Mouse (Mus musculus) kidney, postnatal 25 days (tissue): ENCODE measurements around the gene Egfl7.

Source experiments
- DNase-seq, 2 experiments: peaks; one replicate each; pipeline ENCODE4 v3.0.0; 2021; ENCODE audit warnings: mixed read lengths in 2 of 2

Gene Egfl7

DNA sequence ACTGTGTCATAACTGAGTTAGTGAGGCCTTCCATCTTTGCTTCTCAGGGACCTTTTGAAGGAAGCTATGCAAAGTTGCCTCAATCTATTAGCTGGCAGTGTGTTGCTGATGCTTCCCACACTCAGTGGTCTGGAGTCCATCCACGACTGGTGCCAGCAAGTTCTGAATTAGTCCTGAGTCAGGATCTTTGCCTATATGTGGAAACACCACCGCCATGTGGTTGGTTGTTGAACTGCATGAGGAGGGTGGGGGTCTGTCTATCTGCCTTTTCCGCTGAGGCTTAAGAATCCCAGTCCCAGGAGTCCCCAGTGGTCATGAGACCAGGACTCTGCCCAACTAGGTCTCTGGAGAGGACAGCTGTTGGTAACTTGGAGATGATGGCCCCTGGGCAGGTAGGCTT, 9.8 kb upstream of the Egfl7 start:
- DNase-seq: peak; percentile 77 to 79

DNA sequence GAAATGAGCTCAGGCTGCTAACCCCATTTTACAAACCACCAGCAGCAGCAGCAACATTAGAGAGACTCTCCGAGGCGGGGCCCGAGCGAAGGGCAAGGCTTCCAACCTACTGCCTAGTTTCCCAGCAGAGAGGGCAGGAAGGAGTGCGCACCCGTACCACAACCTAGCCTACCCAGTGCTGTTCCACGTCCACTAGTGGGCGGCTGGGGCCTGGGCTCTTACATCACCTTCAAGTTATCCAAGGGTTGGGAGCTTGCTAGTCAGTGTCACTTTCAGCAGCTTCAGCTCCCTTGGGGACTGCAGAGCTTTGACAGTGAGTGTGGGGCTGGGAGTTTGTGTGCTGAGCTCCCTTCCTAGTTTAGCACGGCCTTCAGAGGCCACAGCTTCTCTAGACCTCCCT, 8.4 kb upstream of the Egfl7 start:
- peak; percentile 45 to 70 for DNase-seq

DNA sequence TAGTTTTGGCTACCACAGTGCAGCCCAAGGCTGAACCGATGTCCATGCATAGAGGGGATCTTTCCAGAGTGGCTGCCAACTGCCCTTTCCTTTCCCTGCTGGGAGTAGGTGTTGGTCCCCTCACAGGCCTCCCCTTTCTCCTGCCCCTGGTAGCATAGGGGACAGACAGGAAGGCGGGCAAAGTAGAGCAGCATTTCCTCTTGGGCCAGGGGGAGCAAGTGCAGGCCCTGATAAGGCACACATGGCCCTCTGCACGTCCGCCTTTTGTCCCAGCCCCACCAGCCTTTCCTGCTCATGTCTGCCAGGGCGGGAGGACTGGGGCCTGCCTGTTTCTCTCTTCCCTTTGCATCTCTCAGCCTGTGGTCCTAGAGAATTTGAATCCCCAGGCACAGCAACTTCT, 8.0 kb upstream of the Egfl7 start:
- peak; percentile 65 to 89 for DNase-seq

DNA sequence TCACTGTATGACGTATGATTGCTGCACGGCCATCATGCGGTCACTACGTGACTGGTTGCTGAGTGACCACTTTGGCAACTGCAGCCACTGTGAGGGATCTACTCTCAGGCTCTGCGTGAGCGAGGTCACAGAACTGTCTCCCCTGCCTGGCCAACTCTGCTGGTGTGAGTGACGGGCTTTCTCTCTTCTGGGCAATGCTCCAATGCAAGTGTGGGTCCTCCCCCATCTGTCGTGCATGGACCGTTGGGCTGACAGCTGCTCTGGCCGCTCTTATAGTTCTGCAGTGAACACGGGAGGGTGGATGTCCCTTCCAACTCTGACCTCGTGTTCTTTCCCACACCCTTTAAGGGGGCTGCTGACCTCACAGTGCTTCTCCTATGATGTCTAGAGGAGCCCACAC, 6.4 kb upstream of the Egfl7 start:
- DNase-seq: peak; percentile 61 to 84

DNA sequence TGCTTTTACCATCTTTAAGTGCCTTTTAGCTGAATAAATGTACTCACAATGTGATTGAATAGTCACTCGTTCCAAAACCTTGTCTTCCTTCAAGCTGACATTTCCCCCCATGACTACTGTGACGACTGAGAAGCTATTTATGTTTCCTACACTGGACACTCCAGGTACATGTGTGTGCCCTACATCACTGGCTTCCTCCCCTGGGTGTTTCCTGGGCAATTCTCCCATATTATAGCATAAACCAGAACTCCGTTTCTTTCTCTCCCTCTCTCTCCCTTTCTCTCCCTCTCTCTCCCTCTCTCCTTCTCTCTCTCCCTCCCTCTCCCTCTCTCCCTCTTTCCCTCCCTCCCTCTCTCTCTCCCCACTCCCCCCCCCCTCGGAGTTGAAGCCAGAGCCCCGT, 6.0 kb upstream of the Egfl7 start:
- DNase-seq: no peak

DNA sequence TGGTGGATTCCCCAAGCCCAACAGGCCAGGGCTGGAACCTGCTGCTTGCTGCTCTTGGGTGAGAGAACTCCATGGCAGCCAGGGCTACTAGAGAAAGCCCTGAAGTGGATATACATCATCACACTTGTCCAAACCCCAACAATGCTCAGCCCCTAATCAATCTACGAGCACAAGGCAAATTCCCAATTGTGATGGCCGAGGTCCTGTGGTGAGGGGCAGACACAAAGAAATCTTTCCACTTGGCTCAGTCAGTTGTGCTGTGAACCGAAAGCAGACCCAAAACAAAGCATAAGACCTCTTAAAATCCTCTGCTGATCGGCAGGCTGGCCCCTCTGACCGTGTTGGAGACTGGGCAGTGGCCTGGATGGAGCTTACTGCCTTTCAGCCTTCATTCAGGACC, 5.0 kb upstream of the Egfl7 start:
- no peak for DNase-seq

DNA sequence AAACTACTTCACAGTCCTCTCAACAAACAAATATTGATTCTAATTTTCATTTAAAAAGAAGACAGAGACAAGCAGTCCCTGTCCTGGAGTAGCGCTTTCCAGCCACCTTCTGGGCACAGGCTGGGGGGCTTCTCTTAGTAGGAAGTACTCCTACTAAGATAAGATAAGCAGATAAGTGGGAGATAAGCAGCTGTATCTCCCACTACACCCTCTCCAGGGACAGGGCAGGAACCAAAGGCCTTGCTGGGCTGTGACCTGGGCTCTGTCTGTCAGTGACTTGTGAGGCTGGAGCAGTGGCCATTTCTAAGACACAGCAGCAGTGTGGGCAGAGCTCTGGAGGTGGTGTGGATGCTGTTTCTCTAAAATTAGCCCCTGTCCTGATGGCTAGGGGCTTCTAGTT, 4.4 kb upstream of the Egfl7 start:
- DNase-seq: no peak

DNA sequence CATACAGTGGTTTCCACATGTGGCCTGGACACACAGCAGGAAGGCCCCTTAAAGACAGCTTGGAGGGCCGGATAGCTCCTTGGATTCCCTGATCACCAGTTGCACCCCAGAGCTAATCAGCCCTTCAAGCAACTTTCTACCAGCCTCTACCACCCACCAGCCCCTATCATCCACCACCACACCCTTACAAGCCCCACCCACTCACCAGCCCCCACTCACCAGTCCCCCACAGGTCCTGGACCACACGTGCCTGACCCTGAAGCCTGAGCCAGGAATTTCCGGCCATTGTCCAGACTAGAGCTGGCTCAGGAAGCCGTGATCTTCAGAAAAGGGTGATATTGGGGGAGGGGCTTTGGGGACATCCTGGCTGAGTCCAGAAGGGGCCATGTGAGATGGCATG, 3.9 kb upstream of the Egfl7 start:
- peak; percentile 78 to 91 for DNase-seq

DNA sequence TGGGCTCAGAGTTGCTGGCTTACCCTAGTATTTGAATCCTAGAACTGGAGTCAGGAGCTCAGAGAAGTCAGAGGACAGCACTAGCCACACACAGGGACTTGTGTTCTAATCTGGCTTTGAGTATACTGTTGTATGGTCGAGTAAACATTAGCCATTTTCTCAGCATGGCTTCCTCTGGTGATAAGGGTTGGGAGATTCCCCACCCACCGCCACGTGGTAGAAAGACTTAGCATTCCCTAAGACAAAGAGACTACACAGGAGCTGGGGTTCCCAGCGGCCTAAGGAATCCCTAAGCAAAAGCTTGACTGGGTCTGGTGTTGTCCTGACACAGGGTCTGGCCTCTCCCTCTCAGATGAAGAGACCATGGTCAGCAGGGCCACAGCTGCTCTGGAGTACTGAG, 3.4 kb upstream of the Egfl7 start:
- DNase-seq: no peak

DNA sequence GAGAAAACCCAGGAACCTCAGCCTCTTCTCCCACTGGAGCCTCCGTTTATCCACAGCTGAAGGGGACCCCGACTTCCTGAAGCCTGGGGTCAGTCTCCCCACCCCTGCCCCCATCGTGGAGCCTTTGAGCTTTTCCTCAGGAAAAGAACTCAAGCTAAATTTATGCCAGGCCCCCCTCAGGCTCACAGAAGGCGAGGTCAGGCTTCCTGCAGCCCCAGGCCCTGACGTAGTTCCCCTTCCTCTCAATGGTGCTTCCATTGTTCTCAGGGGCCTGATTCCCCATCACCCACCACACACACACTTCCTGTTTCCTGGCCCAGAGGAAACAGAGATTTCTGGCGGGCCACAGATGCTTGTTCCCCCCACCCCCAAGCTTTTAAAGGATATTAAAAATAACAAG, 1.4 kb upstream of the Egfl7 start:
- DNase-seq: peak; percentile 73 to 92

DNA sequence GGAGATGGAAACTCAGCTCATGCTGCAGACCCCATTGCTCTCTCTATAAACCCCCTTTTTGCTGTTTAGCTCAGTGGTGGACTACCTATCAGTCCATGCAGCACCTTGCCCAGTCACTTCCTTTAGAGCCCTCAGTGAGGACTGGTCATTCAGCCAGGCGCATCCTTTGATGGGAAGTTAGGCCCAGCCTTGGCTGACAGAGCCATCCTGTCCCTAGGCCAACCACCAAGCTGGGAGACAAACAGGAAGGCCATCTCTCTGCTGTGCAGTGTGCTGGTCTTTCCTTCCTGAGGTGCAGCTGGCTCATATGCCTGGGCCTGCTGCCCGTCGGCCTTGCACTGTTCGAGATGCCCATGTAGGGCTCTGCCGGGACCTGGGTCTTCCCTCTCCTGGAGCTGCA, 937 bp downstream of the Egfl7 start:
- peak; percentile 60 to 77 for DNase-seq

DNA sequence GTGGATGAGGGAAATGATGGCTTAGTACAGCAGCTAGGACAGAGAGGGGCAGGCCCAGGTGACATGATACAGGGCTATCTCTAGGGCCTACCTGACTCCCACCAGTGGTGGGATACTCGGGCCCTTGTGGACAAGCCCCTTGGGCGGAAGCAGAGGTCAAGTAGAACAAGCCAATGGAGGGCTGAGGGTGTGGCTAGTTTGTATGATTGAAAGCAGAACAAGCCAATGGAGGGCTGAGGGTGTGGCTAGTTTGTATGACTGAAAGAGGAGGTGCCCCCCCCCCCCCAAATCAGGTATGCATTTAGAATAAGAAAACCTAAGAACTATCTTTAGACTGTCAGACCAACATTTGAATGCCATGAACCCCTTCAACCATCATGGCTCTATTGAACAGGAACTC, 2.4 kb downstream of the Egfl7 start:
- peak; percentile 76 to 80 for DNase-seq

DNA sequence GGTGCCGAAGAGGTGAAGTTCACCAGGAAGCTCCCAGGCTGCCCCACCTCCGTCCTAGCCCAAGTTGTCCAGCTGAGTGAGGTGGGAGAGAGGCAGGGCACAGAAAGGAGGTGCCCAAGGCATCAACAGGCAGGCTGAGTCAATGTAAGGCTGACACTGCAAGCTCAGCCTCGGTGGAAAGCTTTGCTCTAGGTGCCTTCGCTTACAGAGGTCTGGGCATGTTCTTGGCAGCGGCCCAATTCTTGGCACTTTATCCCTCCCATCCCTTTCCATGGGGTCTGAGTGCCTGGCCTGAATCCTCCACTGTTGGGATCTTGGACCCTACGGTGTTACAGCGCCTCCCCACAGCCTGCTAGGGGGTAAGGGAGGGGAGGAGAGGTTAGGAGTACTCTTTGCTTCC, 2.9 kb downstream of the Egfl7 start:
- peak; percentile 49 to 52 for DNase-seq

DNA sequence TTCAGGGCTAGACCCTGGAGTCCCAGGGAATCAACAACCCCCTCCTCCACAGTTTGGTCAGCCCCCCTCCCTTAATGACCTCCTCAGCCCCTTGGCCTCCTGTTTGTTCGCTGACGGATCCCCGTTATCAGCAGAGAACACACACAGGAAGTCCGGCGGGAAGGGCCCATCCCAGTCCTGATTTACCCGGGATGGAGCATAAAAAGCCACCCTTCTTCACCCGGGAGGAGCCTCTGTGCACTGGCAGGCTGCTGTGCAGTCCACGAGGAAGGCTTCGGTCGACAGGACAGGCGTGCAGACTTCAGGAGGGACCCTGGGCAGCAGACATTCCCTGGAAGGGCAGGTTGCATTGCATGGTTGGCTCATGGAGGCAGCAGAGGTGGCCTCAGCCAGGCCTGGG, 3.8 kb downstream of the Egfl7 start:
- peak; percentile 79 to 90 for DNase-seq

DNA sequence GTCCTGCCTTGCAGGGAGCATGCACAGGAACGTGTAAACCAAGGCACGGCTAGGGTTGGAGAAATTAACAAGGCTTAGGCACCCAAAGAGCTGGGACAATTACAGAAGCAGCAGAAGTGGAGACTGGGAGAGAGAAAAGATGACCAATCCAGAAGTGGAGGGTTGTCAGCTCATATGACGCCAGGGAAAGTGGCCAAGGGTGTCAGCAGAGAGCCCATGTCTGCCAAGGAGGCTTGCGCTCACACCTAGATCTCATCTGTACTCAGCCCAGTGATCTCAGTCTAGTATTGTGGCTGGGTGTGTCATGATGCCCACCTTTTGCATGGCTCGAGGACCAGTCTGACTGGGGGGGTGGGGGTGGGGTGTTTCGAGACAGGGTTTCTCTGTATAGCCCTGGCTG, 5.9 kb downstream of the Egfl7 start:
- DNase-seq: no peak

DNA sequence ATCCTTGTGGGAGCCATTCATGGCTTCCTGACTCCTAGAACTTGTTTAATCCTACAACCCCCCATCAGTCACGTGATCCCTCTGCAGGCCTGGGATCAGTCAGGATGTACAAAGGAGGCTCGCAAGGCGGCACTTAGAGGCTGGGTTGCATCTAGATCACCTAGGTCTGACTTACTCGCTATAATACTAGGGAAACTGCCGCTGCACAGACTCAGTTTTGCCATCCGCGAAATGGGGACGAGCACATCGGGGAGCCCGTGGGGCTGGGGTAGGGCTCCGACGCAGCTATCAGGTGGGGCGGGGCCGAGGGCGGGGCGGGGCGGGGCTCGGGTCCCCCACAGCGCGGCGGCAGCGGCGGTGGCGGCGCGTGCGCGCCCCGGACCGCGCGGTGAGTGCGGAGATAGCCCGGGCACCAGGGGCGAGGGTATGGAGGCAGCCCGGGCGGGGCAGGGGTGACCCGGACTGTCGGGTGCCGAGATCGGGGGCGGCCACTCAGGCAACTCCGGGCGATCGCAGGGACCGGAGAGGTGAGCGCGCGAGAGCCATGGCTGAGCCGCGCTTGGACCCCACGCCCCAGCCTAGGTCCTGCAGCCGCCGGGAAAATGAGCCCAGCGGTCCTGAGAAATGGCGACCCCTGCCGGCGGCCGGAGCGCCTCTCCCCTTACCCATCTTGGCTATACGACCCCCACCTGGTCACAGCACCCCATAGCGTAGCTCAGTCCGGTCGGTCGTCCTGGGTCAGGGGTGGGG, 6.7 kb downstream of the Egfl7 start, which contains the start of gene Gm20532:
Gene Gm20532 (plus strand): TSS at position 346 of the 750 bp plus-strand sequence.
- DNase-seq: peak; percentile 67 to 76

DNA sequence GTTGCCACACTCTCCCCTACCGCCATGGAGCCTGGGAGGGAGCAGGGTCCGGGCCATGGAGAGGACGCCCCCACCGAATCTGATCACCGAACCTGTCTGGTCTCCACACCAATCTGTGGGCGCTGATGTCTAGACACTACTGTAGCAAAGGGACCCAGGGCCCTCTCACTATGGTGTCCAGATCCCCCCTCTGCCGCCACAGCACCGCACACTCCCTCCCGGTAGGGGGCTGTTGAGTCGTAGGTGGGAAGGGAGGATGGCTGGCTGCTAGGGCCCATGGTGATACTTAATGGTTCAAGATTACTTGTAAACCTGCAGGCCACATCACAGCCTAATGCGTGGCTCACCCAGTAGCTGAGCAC, 7.2 kb downstream of the Egfl7 start:
- no peak for DNase-seq

DNA sequence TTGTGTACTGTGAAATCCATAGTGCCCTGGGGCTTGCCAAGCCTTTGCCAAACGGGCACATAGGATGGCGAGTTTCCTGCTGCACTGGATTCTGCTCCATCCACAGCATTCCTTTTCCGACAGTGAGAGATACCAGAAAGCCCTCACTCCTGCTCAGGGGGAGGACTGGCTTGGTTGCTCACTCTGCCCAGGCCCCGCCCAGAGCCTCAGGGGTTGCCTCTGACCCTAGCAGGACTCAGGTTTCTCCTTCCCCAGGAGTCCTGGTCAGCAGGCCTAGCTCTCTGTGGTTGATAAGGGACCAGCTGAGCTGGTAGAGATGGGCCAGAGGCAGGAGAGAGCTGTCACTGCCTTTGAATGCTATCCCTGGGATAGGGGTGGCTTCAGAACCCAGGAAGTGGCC, 8.8 kb downstream of the Egfl7 start:
- DNase-seq: no peak

DNA sequence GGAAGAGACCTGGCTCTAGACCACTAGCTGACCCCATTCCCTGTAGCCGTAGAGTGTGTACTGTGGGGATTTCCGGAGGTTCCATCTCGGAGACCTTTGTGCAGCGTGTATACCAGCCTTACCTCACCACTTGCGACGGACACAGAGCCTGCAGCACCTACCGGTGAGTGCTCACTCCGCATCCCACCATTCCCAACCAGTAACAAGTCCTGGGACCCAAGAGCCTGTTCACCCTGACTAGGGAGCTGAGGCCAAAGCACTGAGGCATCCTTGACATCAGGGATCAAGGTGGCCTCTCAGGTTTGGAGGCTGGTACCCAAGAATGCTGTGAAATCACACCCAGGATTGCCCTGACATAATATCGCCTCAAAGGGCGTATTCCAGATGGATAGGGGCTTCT, 9.5 kb downstream of the Egfl7 start:
- DNase-seq: no peak

DNA sequence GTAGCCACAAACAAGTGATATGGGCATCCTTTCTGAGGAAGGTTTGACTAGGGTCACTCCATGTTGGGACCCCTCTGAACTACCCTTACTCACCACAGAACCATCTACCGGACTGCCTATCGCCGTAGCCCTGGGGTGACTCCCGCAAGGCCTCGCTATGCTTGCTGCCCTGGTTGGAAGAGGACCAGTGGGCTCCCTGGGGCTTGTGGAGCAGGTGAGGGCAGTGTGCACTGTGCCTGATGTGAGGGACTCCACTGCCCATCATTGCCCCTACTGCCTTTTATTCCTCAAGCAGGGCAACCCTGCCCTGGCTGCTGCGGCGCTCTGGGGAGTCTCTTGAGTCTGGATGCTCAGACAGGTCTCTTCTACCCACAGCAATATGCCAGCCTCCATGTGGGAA, 10.5 kb downstream of the Egfl7 start:
- DNase-seq: no peak

DNA sequence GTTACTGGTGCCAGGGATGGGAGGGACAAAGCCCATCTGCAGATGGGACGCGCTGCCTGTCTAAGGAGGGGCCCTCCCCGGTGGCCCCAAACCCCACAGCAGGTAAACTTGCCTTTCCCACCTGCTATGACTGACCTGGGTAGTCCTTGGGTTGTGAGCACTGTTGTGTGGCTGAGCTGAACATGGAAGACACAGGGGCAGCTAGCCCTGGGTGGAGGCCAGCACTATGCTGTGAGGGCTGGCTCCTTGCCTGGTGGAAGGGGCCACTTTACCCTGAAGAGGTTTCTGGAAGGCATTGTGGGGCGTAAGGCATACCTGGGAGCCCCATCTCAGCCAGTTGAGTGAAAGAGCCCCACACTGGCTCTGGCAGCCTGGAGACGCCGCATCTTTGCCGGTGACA, 11.1 kb downstream of the Egfl7 start:
- DNase-seq: no peak

DNA sequence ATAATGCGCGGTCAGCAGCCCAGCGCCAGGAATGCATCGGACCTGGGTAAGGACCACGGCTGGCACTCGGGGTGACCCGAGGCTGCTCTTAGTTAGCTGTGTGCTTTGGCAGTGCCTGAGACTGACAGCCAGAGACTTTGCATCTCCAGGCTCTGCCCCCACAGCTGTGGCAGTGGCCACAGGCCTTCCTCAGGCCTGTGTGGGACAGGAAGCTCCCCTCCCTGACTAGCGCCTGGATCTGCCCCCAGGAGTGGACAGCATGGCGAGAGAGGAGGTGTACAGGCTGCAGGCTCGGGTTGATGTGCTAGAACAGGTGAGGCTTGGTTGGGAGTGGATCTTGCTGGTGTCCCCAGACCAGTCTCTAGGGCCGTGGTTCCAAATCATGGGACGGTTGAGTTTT, 11.6 kb downstream of the Egfl7 start:
- DNase-seq: no peak

DNA sequence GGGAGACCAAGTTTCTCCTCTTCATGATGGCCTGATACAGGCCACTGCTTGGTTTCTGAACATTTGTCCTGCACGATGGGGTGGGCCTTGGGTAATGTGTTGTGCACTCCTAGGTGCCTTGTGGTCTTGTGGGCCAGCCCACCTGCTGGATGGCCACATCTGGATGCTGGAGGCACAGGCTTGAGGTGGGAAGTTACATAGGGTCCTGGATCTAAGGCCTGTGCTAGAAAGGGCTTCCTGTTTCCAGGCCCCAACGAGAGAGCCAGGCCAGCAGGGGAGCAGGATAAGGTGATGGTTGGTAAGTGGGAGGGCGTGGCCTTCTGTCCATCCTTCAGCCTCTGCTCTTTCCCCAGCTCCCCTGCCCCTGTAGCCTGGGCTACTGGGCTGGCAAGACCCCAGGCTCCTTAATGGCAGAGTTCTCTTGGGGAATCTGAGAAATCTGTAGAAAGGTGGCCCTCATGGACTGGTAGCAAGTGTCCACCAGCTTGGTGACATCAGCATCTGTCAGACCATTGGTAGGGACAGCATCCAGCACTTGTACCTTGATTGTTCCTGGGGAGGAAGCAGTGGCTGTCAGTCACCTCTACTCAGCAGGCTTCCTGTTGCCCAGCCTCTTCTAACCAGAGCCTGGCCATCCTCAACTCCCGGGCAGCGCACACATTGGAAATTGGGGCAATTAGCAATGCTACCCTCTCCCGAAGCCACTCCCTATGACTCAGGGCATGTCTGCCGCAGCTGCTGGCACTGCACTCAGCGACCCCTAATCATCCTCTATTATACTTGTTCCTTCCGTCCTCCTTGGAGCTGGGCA, 13.6 kb downstream of the Egfl7 start:
- DNase-seq: peak in 1 of 2 experiments; percentile 61

DNA sequence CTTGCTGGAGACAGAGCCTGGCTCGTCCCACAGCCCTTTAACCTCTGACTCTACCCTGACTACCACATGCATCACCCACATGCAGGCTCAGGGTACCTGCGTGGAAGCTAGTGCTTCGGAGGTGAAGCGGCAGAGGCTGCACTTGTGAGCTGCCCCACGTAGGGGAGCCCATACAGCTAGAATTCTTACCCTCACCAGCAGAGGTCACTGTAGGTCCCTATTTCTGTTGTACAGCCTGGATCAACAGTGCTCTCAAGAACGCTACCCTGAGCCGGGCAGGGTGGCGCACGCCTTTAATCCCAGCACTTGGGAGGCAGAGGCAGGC, 14.2 kb downstream of the Egfl7 start:
- DNase-seq: peak; percentile 79 to 83
